Mouse (Mus musculus): ENCODE measurements around the gene Actn1. TPM values are rescaled to one million over a fixed set of nuclear protein-coding genes. Genes with fewer than 3 reads are reported as not detected.

The Actn1 gene
- total RNA-seq, 2 experiments from 2014 or later = 30.0 to 38.8 TPM

- DNase-seq = no peak
Measured at GRCm38 (mm10) chr12:80181831-80182230, 78.3 kb downstream of the Actn1 start.

GRCm38 (mm10) chr12:80178035-80178434 lies 82.1 kb downstream of the Actn1 start:
- no peak for DNase-seq

- no peak for DNase-seq
Measured at GRCm38 (mm10) chr12:80168736-80169135, 91.4 kb downstream of the Actn1 start.

- peak; percentile 77 for DNase-seq
Measured at GRCm38 (mm10) chr12:80168178-80168686, 91.9 kb downstream of the Actn1 start.

GRCm38 (mm10) chr12:80167321-80167720 lies 92.8 kb downstream of the Actn1 start:
- DNase-seq = no peak

GRCm38 (mm10) chr12:80166651-80167050 lies 93.5 kb downstream of the Actn1 start:
- DNase-seq = no peak

- no peak for DNase-seq
Measured at GRCm38 (mm10) chr12:80164526-80164925, 95.6 kb downstream of the Actn1 start.

- DNase-seq = no peak
Measured at GRCm38 (mm10) chr12:80162448-80162847, 97.7 kb downstream of the Actn1 start.

GRCm38 (mm10) chr12:80157675-80158074 lies 102.5 kb downstream of the Actn1 start:
- no peak for DNase-seq

- DNase-seq = peak; percentile 60
Measured at GRCm38 (mm10) chr12:80153687-80154326, 106.4 kb downstream of the Actn1 start.

- DNase-seq = no peak
Measured at GRCm38 (mm10) chr12:80153078-80153477, 107.1 kb downstream of the Actn1 start.

GRCm38 (mm10) chr12:80151821-80152220 lies 108.3 kb downstream of the Actn1 start:
- DNase-seq = no peak

GRCm38 (mm10) chr12:80150624-80151023 lies 109.5 kb downstream of the Actn1 start:
- peak; percentile 31 for DNase-seq

GRCm38 (mm10) chr12:80147563-80148214 lies 112.5 kb downstream of the Actn1 start:
- no peak for DNase-seq

- DNase-seq = peak; percentile 80
Measured at GRCm38 (mm10) chr12:80146227-80147223, 113.6 kb downstream of the Actn1 start.

- no peak for DNase-seq
Measured at GRCm38 (mm10) chr12:80145365-80145764, 114.8 kb downstream of the Actn1 start.

- DNase-seq = no peak
Measured at GRCm38 (mm10) chr12:80144846-80145245, 115.3 kb downstream of the Actn1 start.

GRCm38 (mm10) chr12:80141470-80141869 lies 118.7 kb downstream of the Actn1 start:
- peak; percentile 70 for DNase-seq

GRCm38 (mm10) chr12:80141011-80141410 lies 119.2 kb downstream of the Actn1 start:
- DNase-seq = no peak

GRCm38 (mm10) chr12:80137744-80138143 lies 122.4 kb downstream of the Actn1 start:
- DNase-seq = no peak

GRCm38 (mm10) chr12:80137246-80137645 lies 122.9 kb downstream of the Actn1 start:
- no peak for DNase-seq

GRCm38 (mm10) chr12:80136264-80136930 lies 123.8 kb downstream of the Actn1 start:
- no peak for DNase-seq
